Mouse (Mus musculus): ENCODE data around the gene Dffb.
A peak's percentile ranks its signal among the peaks of the same experiment; 100 is the strongest.

The Dffb gene

GRCm38 (mm10) chr4:153993505-153993904 is 18.6 kb upstream of the Dffb start:
- no peaks in the 10 kb centered on the region for H3K27me3 ChIP-seq (ENCODE audit: control insufficient read depth, insufficient read depth, low read length, poor library complexity, severe bottlenecking)
- no peak for DNase-seq (ENCODE audit: low read depth, low spot score)
- H3K36me3 ChIP-seq (ENCODE audit: control insufficient read depth, insufficient read depth, low read length, poor library complexity, severe bottlenecking) = peaks cover 7% of the 10 kb centered on the region

- no peak for DNase-seq (ENCODE audit: low read depth, low spot score)
- H3K36me3 ChIP-seq (ENCODE audit: control insufficient read depth, insufficient read depth, low read length, poor library complexity, severe bottlenecking) = peaks cover 8% of the 10 kb centered on the region
- H3K27me3 ChIP-seq (ENCODE audit: control insufficient read depth, insufficient read depth, low read length, poor library complexity, severe bottlenecking) = no peaks in the 10 kb centered on the region
Measured at GRCm38 (mm10) chr4:153992715-153993114, 17.8 kb upstream of the Dffb start.

- Histone ChIP-seq H3K36me3 (ENCODE audit: control insufficient read depth, insufficient read depth, low read length, poor library complexity, severe bottlenecking) (peaks cover 7% of the 10 kb centered on the region), H3K27me3 (ENCODE audit: control insufficient read depth, insufficient read depth, low read length, poor library complexity, severe bottlenecking) (no peaks in the 10 kb centered on the region)
- no peak for DNase-seq (ENCODE audit: low read depth, low spot score)
Measured at GRCm38 (mm10) chr4:153980470-153980869, 5.5 kb upstream of the Dffb start.

GRCm38 (mm10) chr4:153979243-153979642 is 4.3 kb upstream of the Dffb start:
- DNase-seq (ENCODE audit: low read depth, low spot score) = peak; percentile 60
- Histone ChIP-seq H3K27me3 (ENCODE audit: control insufficient read depth, insufficient read depth, low read length, poor library complexity, severe bottlenecking) (no peaks in the 10 kb centered on the region), H3K36me3 (ENCODE audit: control insufficient read depth, insufficient read depth, low read length, poor library complexity, severe bottlenecking) (peaks cover 5% of the 10 kb centered on the region; the same call in 1 of the 2 replicates)

- Histone ChIP-seq H3K27me3 (ENCODE audit: control insufficient read depth, insufficient read depth, low read length, poor library complexity, severe bottlenecking) (no peaks in the 10 kb centered on the region), H3K36me3 (ENCODE audit: control insufficient read depth, insufficient read depth, low read length, poor library complexity, severe bottlenecking) (0 out of 2 replicates have a peak, but pooled peaks cover 2% of the 10 kb centered on the region)
- DNase-seq (ENCODE audit: low read depth, low spot score) = no peak
Measured at GRCm38 (mm10) chr4:153975768-153976167, 842 bp upstream of the Dffb start.

GRCm38 (mm10) chr4:153975292-153975662 is 351 bp upstream of the Dffb start:
- no peak for DNase-seq (ENCODE audit: low read depth, low spot score)
- H3K36me3 ChIP-seq (ENCODE audit: control insufficient read depth, insufficient read depth, low read length, poor library complexity, severe bottlenecking) = peaks cover 5% of the 10 kb centered on the region; the same call in 1 of the 2 replicates
- no peaks in the 10 kb centered on the region for H3K27me3 ChIP-seq (ENCODE audit: control insufficient read depth, insufficient read depth, low read length, poor library complexity, severe bottlenecking)

GRCm38 (mm10) chr4:153968063-153968462 is 6.9 kb downstream of the Dffb start:
- H3K27me3 ChIP-seq (ENCODE audit: control insufficient read depth, insufficient read depth, low read length, poor library complexity, severe bottlenecking) = no peaks in the 10 kb centered on the region
- peaks cover 9% of the 10 kb centered on the region for H3K36me3 ChIP-seq (ENCODE audit: control insufficient read depth, insufficient read depth, low read length, poor library complexity, severe bottlenecking)
- no peak for DNase-seq (ENCODE audit: low read depth, low spot score)

GRCm38 (mm10) chr4:153967556-153967955 is 7.4 kb downstream of the Dffb start:
- no peak for DNase-seq (ENCODE audit: low read depth, low spot score)
- peaks cover 9% of the 10 kb centered on the region for H3K36me3 ChIP-seq (ENCODE audit: control insufficient read depth, insufficient read depth, low read length, poor library complexity, severe bottlenecking)
- H3K27me3 ChIP-seq (ENCODE audit: control insufficient read depth, insufficient read depth, low read length, poor library complexity, severe bottlenecking) = no peaks in the 10 kb centered on the region

GRCm38 (mm10) chr4:153966651-153967050 is 8.3 kb downstream of the Dffb start:
- no peak for DNase-seq (ENCODE audit: low read depth, low spot score)
- H3K27me3 ChIP-seq (ENCODE audit: control insufficient read depth, insufficient read depth, low read length, poor library complexity, severe bottlenecking) = no peaks in the 10 kb centered on the region
- H3K36me3 ChIP-seq (ENCODE audit: control insufficient read depth, insufficient read depth, low read length, poor library complexity, severe bottlenecking) = peaks cover 9% of the 10 kb centered on the region

GRCm38 (mm10) chr4:153962631-153963030 is 12.3 kb downstream of the Dffb start:
- Histone ChIP-seq H3K36me3 (ENCODE audit: control insufficient read depth, insufficient read depth, low read length, poor library complexity, severe bottlenecking) (0 out of 2 replicates have a peak, but pooled peaks cover 1% of the 10 kb centered on the region), H3K27me3 (ENCODE audit: control insufficient read depth, insufficient read depth, low read length, poor library complexity, severe bottlenecking) (no peaks in the 10 kb centered on the region)
- DNase-seq (ENCODE audit: low read depth, low spot score) = no peak

GRCm38 (mm10) chr4:153957444-153958250 is 17.3 kb downstream of the Dffb start:
- Histone ChIP-seq H3K27me3 (ENCODE audit: control insufficient read depth, insufficient read depth, low read length, poor library complexity, severe bottlenecking) (no peaks in the 10 kb centered on the region), H3K36me3 (ENCODE audit: control insufficient read depth, insufficient read depth, low read length, poor library complexity, severe bottlenecking) (no peaks in the 10 kb centered on the region)
- DNase-seq (ENCODE audit: low read depth, low spot score) = peak; percentile 30

GRCm38 (mm10) chr4:153956569-153957405 is 18.1 kb downstream of the Dffb start, which contains the start of gene A430005L14Rik:
Gene A430005L14Rik, plus strand, starts transcription at chr4:153957237.
- H3K36me3 ChIP-seq (ENCODE audit: control insufficient read depth, insufficient read depth, low read length, poor library complexity, severe bottlenecking) = no peaks in the 10 kb centered on the region
- DNase-seq (ENCODE audit: low read depth, low spot score) = peak; percentile 97
- no peaks in the 10 kb centered on the region for H3K27me3 ChIP-seq (ENCODE audit: control insufficient read depth, insufficient read depth, low read length, poor library complexity, severe bottlenecking)

GRCm38 (mm10) chr4:153955651-153956050 is 19.3 kb downstream of the Dffb start:
- DNase-seq (ENCODE audit: low read depth, low spot score) = no peak
- H3K36me3 ChIP-seq (ENCODE audit: control insufficient read depth, insufficient read depth, low read length, poor library complexity, severe bottlenecking) = no peaks in the 10 kb centered on the region
- H3K27me3 ChIP-seq (ENCODE audit: control insufficient read depth, insufficient read depth, low read length, poor library complexity, severe bottlenecking) = no peaks in the 10 kb centered on the region

- no peaks in the 10 kb centered on the region for H3K36me3 ChIP-seq (ENCODE audit: control insufficient read depth, insufficient read depth, low read length, poor library complexity, severe bottlenecking)
- no peaks in the 10 kb centered on the region for H3K27me3 ChIP-seq (ENCODE audit: control insufficient read depth, insufficient read depth, low read length, poor library complexity, severe bottlenecking)
- no peak for DNase-seq (ENCODE audit: low read depth, low spot score)
Measured at GRCm38 (mm10) chr4:153951692-153952091, 23.2 kb downstream of the Dffb start.

GRCm38 (mm10) chr4:153951150-153951549 is 23.8 kb downstream of the Dffb start:
- Histone ChIP-seq H3K36me3 (ENCODE audit: control insufficient read depth, insufficient read depth, low read length, poor library complexity, severe bottlenecking) (no peaks in the 10 kb centered on the region), H3K27me3 (ENCODE audit: control insufficient read depth, insufficient read depth, low read length, poor library complexity, severe bottlenecking) (no peaks in the 10 kb centered on the region)
- no peak for DNase-seq (ENCODE audit: low read depth, low spot score)

Measured in splenic B cell, adult 2 months (primary cell).